Mouse (Mus musculus) spleen, embryonic (tissue): Measurements from ENCODE around the gene Cbx4.

Experiments
- CTCF ChIA-PET: fragments of 350-600 bp; sonication (Branson Sonifier 250); formaldehyde crosslinking; loops from one replicate; lab custom pipeline; 2022; lab: Charles Lee

Gene Cbx4

DNA sequence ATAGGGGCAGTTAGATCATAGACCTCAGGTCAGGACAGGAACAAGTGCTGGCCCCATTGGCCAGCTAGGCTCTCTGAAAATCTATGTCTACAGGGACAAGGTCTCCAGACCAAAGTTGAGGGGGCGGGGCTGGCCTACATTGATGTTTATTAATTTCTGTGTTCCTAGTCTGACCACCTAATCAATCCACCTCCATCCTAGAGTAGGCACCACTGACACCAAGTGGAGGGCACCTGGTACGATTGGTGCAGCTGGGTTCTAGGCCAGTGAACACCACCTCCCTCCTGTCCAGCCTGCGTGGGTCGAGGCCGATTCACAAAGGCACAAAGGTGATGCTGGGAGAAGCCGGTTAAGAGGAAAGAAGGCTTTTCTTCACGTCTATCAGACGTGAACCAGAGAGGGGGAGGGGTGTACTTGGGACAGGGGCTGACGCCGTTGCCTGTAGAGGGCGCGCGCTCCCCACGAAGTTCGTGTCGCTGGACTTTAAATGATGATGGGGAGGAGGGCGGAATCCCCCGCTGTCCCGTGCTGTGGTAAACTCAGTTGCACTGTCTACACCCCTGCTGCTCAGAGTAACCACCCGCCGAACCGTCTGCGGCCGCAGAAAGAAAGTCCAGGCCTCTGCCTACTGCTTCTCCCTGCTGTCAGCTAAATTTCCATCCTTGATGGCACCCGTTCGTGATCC lies 52.0 kb downstream of the Cbx4 start:
- CTCF ChIA-PET, result interaction anchor here (0.5 to 1.5 kb wide), 4 partner anchors 10 to 232 kb away, joined by 3 to 4 read pairs (median 4); no protein-coding TSS in a partner anchor
